Mouse (Mus musculus) heart, adult 2 months (tissue): Measurements from ENCODE around the gene Sppl3. TPM values are rescaled to one million over a fixed set of nuclear protein-coding genes. Genes with fewer than 3 reads are reported as not detected.

Experiments
- DNase-seq, 2 experiments: peaks; one replicate each; pipeline ENCODE4 v3.0.0; 2021
- H3K27ac ChIP-seq: fragments of 200-600 bp; 2 replicates; pipeline ENCODE4 v1.8.1; 2022
- H3K27me3 ChIP-seq: fragments of 200-500 bp; 2 replicates; pipeline ENCODE4 v1.6.1; 2012; ENCODE audit warnings: mild to moderate bottlenecking, low read length, inconsistent platforms, mixed read lengths; ENCODE audit not compliant: control insufficient read depth, insufficient read depth
- H3K36me3 ChIP-seq: fragments of 200-500 bp; 2 replicates; pipeline ENCODE4 v1.6.1; 2012; ENCODE audit warnings: low read length, inconsistent platforms; ENCODE audit not compliant: control insufficient read depth, insufficient read depth
- H3K4me1 ChIP-seq: fragments of 200-500 bp; 2 replicates; pipeline ENCODE4 v1.6.1; 2011; ENCODE audit warnings: low read length; ENCODE audit not compliant: control insufficient read depth, insufficient read depth
- H3K4me3 ChIP-seq: fragments of 200-600 bp; 2 replicates; pipeline ENCODE4 v1.8.1; 2022
- H3K79me2 ChIP-seq: fragments of 200-500 bp; replicated peaks from 2 replicates; pipeline ENCODE4 v1.6.1; 2012; ENCODE audit warnings: mild to moderate bottlenecking, inconsistent platforms, low read length, moderate library complexity, mixed read lengths; ENCODE audit not compliant: control insufficient read depth, insufficient read depth
- H3K9ac ChIP-seq: fragments of 200-500 bp; 2 replicates; pipeline ENCODE4 v1.6.1; 2012; ENCODE audit warnings: low read depth, mild to moderate bottlenecking, control low read depth, inconsistent platforms, low read length, mixed read lengths
- CTCF ChIP-seq: fragments of 200-600 bp; IDR thresholded peaks from 2 replicates; pipeline ENCODE4 v1.8.1; 2022; ENCODE audit warnings: antibody characterized with exemption, mild to moderate bottlenecking, moderate library complexity
- EP300 ChIP-seq: fragments of 200-500 bp; IDR thresholded peaks from 2 replicates; pipeline ENCODE4 v1.6.1; 2011; ENCODE audit warnings: low read depth, low read length, control low read depth; ENCODE audit not compliant: insufficient read depth
- POLR2A ChIP-seq: fragments of 200-500 bp; IDR thresholded peaks from 2 replicates; pipeline ENCODE4 v1.6.1; 2011; ENCODE audit warnings: mild to moderate bottlenecking, low read depth, low read length, control low read depth; ENCODE audit not compliant: insufficient read depth
- WGBS: fragments of 180-500 bp; shearing (Covaris S2); methylation state at CpG from one replicate; pipeline ENCODE4 v1.1.7; 2018; 5-methylcytosine and 5-hydroxymethylcytosine counted together
- intact Hi-C: fragments of 180-260 bp; cut with DNase I; formaldehyde crosslinking; loops from one replicate; pipeline ENCODE4 v1.15.1; 2025
- polyA plus RNA-seq: library from polyadenylated mRNA; depleted of rRNA; stranded (reverse); fragments of >200 nt; gene quantifications from 2 replicates; pipeline ENCODE4 v1.2.3, GENCODE M21; 2012
- total RNA-seq, 2 experiments: library from RNA; stranded (reverse); gene quantifications; 2 replicates each; pipeline ENCODE4 v1.2.3; 2021

Gene Sppl3
- total and polyA plus RNA-seq, 3 experiments = 32.0 to 40.8 (median 32.2) TPM

DNA sequence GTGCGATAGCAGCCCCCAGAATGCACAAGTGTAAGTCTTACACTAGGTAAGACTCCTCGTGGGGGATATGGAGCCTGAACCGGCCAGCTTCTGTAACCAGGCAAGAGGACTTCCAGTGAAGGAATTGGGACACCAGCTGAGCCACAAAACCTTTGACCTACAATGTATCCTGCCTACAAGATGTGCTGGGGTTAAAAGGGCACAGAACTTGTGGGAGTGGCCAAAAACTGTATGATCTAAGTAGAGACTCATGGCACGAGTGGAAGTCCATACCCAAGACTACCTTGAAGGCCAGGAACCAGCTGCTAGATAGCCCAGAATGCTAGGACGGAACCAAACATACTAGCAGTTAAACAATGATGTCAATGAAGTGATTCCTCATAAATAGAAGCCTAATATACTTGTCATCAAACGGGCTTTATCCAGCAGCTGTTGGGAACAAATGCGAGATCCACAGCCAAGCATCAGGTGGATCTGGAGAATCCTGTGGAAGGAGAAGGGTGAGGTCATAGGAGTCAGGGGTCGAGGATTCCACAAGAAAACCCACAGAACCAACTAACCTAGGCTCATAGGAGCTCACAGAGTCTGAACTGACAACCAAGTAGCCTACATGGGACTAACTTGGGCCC, 49.2 kb downstream of the Sppl3 start:
- Histone ChIP-seq H3K4me3 (no peak overlapping the region), H3K4me1 (peaks cover 11% of the 10 kb centered on the region), H3K79me2 (peaks cover 9% of the 10 kb centered on the region), H3K36me3 (peaks cover 2% of the 10 kb centered on the region; the same call in 1 of the 2 replicates), H3K27ac (no peak overlapping the region), H3K9ac (no peak overlapping the region), H3K27me3 (no peaks in the 10 kb centered on the region)
- 76% methylated on average over 8 of the region's 8 CpGs for WGBS
- no peak for TF ChIP-seq CTCF
- DNase-seq = no peak
- intact Hi-C loops = loop anchor here (5.0 kb wide), 1 partner anchor 48 kb away; the partner anchor contains the start of gene Sppl3

DNA sequence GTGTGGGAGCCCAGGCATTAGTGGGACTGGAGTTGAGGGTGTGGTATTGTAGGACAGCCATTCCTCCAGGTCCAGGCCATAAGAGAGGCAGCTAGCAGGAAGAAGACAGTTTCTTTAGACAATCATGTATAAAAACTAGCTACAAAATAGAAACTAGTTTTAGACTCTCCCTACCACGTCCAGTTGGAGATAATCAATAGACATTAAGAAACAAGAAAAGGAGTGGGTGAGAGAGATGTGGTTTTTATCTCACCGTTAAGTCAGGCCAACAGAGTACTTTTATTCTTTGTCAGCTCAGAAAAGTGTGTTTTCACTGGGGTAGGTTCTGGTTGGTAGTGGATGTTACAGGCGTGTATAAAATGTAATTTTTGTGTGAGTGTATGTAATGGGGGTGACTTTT, 50.0 kb downstream of the Sppl3 start:
- no peaks in the 10 kb centered on the region for H3K27me3 ChIP-seq
- peaks cover 2% of the 10 kb centered on the region; the same call in 1 of the 2 replicates for H3K36me3 ChIP-seq
- peaks cover 10% of the 10 kb centered on the region for H3K4me1 ChIP-seq
- 89% methylated on average over 3 of the region's 3 CpGs for WGBS
- H3K4me3 ChIP-seq = no peak overlapping the region
- no peak for DNase-seq
- H3K79me2 ChIP-seq = peaks cover 9% of the 10 kb centered on the region
- intact Hi-C loops = loop anchor here (5.0 kb wide), 1 partner anchor 49 kb away; the partner anchor contains the start of gene Sppl3
- H3K9ac ChIP-seq = no peak overlapping the region
- H3K27ac ChIP-seq = no peak overlapping the region
- TF ChIP-seq EP300 (no peak), POLR2A (no peak), CTCF (no peak)

DNA sequence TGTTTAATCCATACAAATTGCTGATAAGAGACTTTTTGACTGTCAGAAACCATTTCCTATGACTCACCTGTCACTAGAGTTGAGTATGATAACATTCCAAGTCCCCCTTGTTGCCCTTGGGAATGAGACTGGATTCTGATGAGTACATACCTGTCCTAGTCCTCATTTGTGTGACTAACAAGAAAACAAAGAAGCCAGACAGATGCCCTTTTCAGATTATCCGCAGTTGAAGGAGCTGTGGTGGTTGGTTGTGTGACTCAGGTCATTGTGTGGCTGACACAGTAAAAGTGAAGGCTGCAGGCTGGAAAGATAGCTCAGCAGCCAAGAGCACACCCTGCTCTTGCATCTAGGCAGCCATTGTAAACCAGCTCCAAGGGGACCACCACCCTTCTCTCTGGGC, 51.6 kb downstream of the Sppl3 start:
- WGBS = 67% methylated on average over 1 of the region's 1 CpGs

DNA sequence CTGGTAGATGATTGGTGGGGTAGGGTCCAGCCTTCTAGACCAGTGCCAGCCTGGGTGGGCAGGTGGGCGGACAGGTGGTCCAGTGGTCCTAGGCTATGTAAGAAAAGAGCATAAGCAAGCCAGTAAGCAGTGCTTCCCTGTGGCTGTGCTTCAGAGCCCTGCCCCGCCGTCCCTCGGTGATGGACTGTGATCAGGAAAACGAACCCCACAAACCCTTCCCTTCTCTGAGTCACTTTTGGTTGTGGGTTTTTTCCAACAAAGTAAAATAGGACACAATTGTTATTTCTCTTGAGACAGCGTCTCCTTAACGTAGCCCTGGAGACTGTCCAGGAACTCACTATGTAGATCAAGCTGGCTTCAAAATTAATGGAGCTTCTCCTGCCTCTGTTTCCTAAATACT, 52.5 kb downstream of the Sppl3 start:
- TF ChIP-seq POLR2A (no peak), CTCF (no peak)
- no peak overlapping the region for H3K27ac ChIP-seq
- intact Hi-C loops = loop anchor here (5.0 kb wide), 1 partner anchor 51 kb away; the partner anchor contains the start of gene Sppl3
- DNase-seq = no peak
- H3K27me3 ChIP-seq = no peaks in the 10 kb centered on the region
- H3K9ac ChIP-seq = no peak overlapping the region
- peaks cover 15% of the 10 kb centered on the region for H3K4me1 ChIP-seq
- no peak overlapping the region for H3K4me3 ChIP-seq
- peaks cover 2% of the 10 kb centered on the region; the same call in 1 of the 2 replicates for H3K36me3 ChIP-seq
- peaks cover 12% of the 10 kb centered on the region for H3K79me2 ChIP-seq
- 71% methylated on average over 7 of the region's 7 CpGs for WGBS

More for the DNA sequence above, 51.6 kb downstream of the Sppl3 start:
- no peak for DNase-seq
- H3K27me3 ChIP-seq = no peaks in the 10 kb centered on the region
- peaks cover 10% of the 10 kb centered on the region for H3K4me1 ChIP-seq
- peaks cover 2% of the 10 kb centered on the region; the same call in 1 of the 2 replicates for H3K36me3 ChIP-seq
- H3K27ac ChIP-seq = no peak overlapping the region
- H3K4me3 ChIP-seq = no peak overlapping the region
- no peak overlapping the region for H3K9ac ChIP-seq
- intact Hi-C loops = loop anchor here (5.0 kb wide), 1 partner anchor 50 kb away; the partner anchor contains the start of gene Sppl3
- TF ChIP-seq CTCF = no peak
- H3K79me2 ChIP-seq = peaks cover 9% of the 10 kb centered on the region

DNA sequence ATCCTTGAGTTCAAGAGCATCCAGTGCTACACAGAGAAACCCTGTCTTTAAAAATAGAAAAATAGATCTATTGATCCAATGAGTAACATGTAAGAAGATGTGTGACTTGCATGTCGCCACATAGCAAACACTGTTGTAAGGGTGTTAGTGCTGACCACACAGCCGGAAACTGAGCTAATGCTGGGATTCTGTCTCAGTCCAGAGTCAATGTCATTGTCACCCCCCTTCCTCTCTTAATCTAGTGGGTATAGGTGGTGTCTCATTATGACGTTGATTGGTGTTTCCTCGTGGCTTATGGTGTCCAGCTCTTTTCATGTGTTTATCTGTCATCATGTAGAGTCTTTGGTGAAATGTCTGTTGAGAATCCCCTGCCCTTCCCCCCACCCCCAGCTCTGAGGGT, 55.3 kb downstream of the Sppl3 start:
- intact Hi-C loops = no loop called here
- H3K4me3 ChIP-seq = no peak overlapping the region
- peaks cover 9% of the 10 kb centered on the region for H3K79me2 ChIP-seq
- no peaks in the 10 kb centered on the region; the same call in 1 of the 2 replicates for H3K36me3 ChIP-seq
- no peak overlapping the region for H3K27ac ChIP-seq
- DNase-seq = no peak
- WGBS = 47% methylated on average over 4 of the region's 4 CpGs
- TF ChIP-seq POLR2A (no peak), CTCF (no peak), EP300 (no peak)
- H3K27me3 ChIP-seq = no peaks in the 10 kb centered on the region
- peaks cover 12% of the 10 kb centered on the region for H3K4me1 ChIP-seq
- H3K9ac ChIP-seq = no peak overlapping the region

DNA sequence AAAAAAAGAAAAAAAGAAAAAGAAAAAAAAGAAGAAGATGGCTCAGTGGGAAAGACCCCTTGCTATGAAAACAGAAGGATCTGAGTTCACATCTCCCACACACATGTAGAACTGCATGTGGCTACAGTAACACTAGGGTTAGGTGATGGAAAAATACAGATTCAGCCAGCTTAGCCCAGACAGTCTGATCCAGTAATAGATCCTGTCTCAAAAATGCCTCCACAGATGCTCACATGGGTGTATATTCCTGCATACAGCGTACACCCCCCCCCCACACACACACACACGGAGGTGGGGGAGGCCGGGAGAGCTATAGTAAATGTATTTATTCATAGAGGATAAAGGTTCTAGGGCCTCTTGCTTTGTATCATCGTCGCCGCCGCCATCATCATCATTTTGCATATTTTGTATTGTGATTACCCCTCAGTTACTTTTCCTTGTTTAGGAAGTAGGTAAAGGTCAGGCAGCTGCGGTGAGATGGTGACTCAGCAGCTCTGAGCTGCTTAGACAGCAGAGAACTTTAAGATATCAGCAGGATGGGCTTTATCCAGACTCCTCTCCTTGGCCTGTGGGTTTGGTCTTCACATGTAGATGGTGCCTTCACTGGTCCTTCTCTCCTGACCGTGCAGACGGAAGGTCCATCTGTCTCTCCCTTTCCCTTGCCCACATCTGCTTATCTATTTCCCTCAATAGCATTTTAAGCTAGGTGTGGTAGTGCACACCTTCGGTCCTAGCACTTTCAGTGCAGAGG, 57.9 kb downstream of the Sppl3 start:
- no peak for DNase-seq
- Histone ChIP-seq H3K9ac (no peak overlapping the region), H3K36me3 (no peaks in the 10 kb centered on the region; the same call in 1 of the 2 replicates), H3K27me3 (no peaks in the 10 kb centered on the region), H3K79me2 (peaks cover 9% of the 10 kb centered on the region), H3K4me3 (no peak overlapping the region), H3K4me1 (peaks cover 18% of the 10 kb centered on the region), H3K27ac (no peak overlapping the region)
- 80% methylated on average over 11 of the region's 11 CpGs for WGBS
- TF ChIP-seq EP300 (no peak), CTCF (no peak), POLR2A (no peak)
- intact Hi-C loops = no loop called here
